Mouse (Mus musculus) heart, embryonic 12.5 days (tissue): Measurements from ENCODE around the gene Ubr4. TPM values are rescaled to one million over a fixed set of nuclear protein-coding genes. Genes with fewer than 3 reads are reported as not detected.

Experiments
- ATAC-seq: fragments of 200-750 bp; cut with Nextera tagmentation; 2 replicates; pipeline ENCODE4 v1.8.0; 2017; ENCODE audit warnings: moderate TSS enrichment, moderate library complexity; ENCODE audit not compliant: insufficient number of reproducible peaks, low FRiP score
- H3K27ac ChIP-seq: fragments of 300-500 bp; sonication (generic); 2 replicates; pipeline ENCODE4 v1.5.1; 2016; ENCODE audit warnings: mild to moderate bottlenecking, moderate library complexity; ENCODE audit not compliant: poor library complexity, severe bottlenecking
- H3K27me3 ChIP-seq: fragments of 300-500 bp; sonication (generic); replicated peaks from 2 replicates; pipeline ENCODE4 v1.6.1; 2016; ENCODE audit warnings: mild to moderate bottlenecking, moderate library complexity
- H3K36me3 ChIP-seq: fragments of 300-500 bp; sonication (generic); 2 replicates; pipeline ENCODE4 v1.6.1; 2016; ENCODE audit warnings: mild to moderate bottlenecking, moderate library complexity
- H3K4me1 ChIP-seq: fragments of 300-500 bp; sonication (generic); replicated peaks from 2 replicates; pipeline ENCODE4 v1.6.1; 2016; ENCODE audit warnings: mild to moderate bottlenecking
- H3K4me2 ChIP-seq: fragments of 300-500 bp; sonication (generic); 2 replicates; pipeline ENCODE4 v1.6.1; 2016; ENCODE audit warnings: mild to moderate bottlenecking, moderate library complexity
- H3K4me3 ChIP-seq: fragments of 300-500 bp; sonication (generic); 2 replicates; pipeline ENCODE4 v1.5.1; 2016; ENCODE audit warnings: mild to moderate bottlenecking
- H3K9ac ChIP-seq: fragments of 300-500 bp; sonication (generic); 2 replicates; pipeline ENCODE4 v1.6.1; 2016; ENCODE audit warnings: mild to moderate bottlenecking, moderate library complexity
- H3K9me3 ChIP-seq: fragments of 300-500 bp; sonication (generic); replicated peaks from 2 replicates; pipeline ENCODE4 v1.6.1; 2016; ENCODE audit warnings: mild to moderate bottlenecking, moderate library complexity
- WGBS: fragments of 180-500 bp; shearing (Covaris S2); methylation state at CpG from one replicate; pipeline ENCODE4 v1.1.7; 2016; 5-methylcytosine and 5-hydroxymethylcytosine counted together
- polyA plus RNA-seq: library from polyadenylated mRNA; unstranded; fragments of >200 nt; fragmentation: Nextera tagmentation; extraction: Ambion mirVana; gene quantifications from 2 replicates; pipeline ENCODE4 v1.2.1, GENCODE M21; 2016

Ubr4 gene
- polyA plus RNA-seq, 1 experiment from 2014 or later: 64.9 TPM

- peaks cover 77% of the 10 kb centered on the region for H3K36me3 ChIP-seq
- no peak overlapping the region for H3K4me3 ChIP-seq
- no peak overlapping the region for H3K9ac ChIP-seq
- H3K27ac ChIP-seq: no peak overlapping the region
- no peak overlapping the region for H3K4me2 ChIP-seq
- peaks cover 5% of the 10 kb centered on the region for H3K4me1 ChIP-seq
- no peaks in the 10 kb centered on the region for H3K27me3 ChIP-seq
- H3K9me3 ChIP-seq: no peaks in the 10 kb centered on the region
- WGBS: 92% methylated on average over 3 of the region's 3 CpGs
- no peak for ATAC-seq
Observed at GRCm38 (mm10) chr4:139357211-139357610, 4.8 kb downstream of the Ubr4 start.

- H3K27ac ChIP-seq: no peak overlapping the region
- H3K9me3 ChIP-seq: no peaks in the 10 kb centered on the region
- WGBS: 74% methylated on average over 11 of the region's 11 CpGs
- no peaks in the 10 kb centered on the region for H3K4me1 ChIP-seq
- H3K27me3 ChIP-seq: no peaks in the 10 kb centered on the region
- no peak for ATAC-seq
- H3K9ac ChIP-seq: no peak overlapping the region
- peaks cover 98% of the 10 kb centered on the region for H3K36me3 ChIP-seq
- H3K4me2 ChIP-seq: no peak overlapping the region
- no peak overlapping the region for H3K4me3 ChIP-seq
Observed at GRCm38 (mm10) chr4:139360761-139361548, 8.5 kb downstream of the Ubr4 start.

DNA sequence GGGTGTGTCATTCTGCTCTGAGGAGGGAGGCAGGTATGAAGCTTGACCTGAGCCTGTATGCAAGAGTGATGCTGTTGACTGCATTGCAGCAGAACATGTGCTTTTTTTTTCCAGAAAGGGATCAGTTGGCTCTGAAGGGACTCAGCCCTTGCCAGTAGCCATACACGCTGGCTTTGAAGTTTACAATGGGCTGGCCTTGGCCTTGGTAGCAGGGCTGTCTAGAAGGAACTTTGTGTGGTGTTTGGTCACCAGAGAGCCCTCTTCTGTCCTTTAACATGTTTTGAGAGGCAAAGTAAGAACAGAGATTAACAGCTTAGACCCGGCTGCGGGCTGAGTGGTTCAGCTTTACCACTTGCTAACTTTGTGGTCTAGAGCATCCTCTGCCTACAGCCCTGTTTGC, 14.9 kb downstream of the Ubr4 start:
- Histone ChIP-seq H3K4me1 (no peaks in the 10 kb centered on the region), H3K4me2 (no peak overlapping the region), H3K4me3 (no peak overlapping the region), H3K27ac (no peak overlapping the region), H3K9me3 (no peaks in the 10 kb centered on the region), H3K27me3 (no peaks in the 10 kb centered on the region), H3K36me3 (peaks cover 98% of the 10 kb centered on the region), H3K9ac (no peak overlapping the region)
- no peak for ATAC-seq
- WGBS: 93% methylated on average over 3 of the region's 3 CpGs

DNA sequence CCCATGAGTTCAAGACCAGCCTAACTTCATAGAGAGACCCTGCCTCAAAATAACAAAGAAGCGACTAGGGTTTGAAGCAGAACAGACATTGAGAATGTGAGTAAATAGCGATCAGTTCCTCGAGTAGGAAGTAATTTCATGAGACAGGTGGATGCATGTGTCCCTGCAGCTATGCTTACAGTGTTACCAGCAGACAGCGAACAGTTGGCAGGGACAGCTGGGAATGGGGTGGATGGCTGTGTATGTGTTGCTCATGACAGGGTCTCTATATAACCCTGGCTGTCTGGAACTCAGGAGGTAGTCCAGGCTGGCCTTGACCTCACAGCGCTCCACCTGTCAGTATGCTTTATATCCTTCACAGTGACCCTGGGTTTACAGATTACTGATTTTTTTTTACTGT, 15.6 kb downstream of the Ubr4 start:
- Histone ChIP-seq H3K4me2 (no peak overlapping the region), H3K36me3 (peaks cover 98% of the 10 kb centered on the region), H3K9me3 (no peaks in the 10 kb centered on the region), H3K27ac (no peak overlapping the region), H3K4me1 (no peaks in the 10 kb centered on the region), H3K9ac (no peak overlapping the region), H3K27me3 (no peaks in the 10 kb centered on the region), H3K4me3 (no peak overlapping the region)
- ATAC-seq: no peak
- 94% methylated on average over 5 of the region's 5 CpGs for WGBS

GRCm38 (mm10) chr4:139373130-139373529, 20.7 kb downstream of the Ubr4 start:
- H3K9ac ChIP-seq: no peak overlapping the region
- ATAC-seq: no peak
- no peaks in the 10 kb centered on the region for H3K4me1 ChIP-seq
- no peak overlapping the region for H3K27ac ChIP-seq
- no peaks in the 10 kb centered on the region for H3K9me3 ChIP-seq
- H3K36me3 ChIP-seq: peaks cover 91% of the 10 kb centered on the region
- no peaks in the 10 kb centered on the region for H3K27me3 ChIP-seq
- no peak overlapping the region for H3K4me3 ChIP-seq
- 89% methylated on average over 4 of the region's 4 CpGs for WGBS
- H3K4me2 ChIP-seq: no peak overlapping the region

DNA sequence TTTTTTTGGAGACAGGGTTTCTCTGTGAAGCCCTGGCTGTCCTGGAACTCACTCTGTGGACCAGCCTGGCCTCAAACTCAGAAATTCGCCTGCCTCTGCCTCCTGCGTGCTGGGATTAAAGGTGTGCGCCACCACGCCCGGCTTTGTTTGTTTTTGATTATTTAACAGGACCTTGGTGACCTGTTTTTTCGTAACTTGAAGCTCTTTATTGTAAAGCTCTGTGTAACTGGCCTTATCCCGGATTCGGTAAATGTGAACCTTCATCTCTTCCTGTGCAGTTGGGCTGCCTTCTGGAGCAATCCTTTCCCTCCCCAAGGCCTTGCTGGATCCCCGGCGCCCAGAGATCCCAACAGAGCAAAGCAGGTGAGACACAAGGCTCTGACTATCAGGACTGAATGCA, 21.1 kb downstream of the Ubr4 start:
- WGBS: 93% methylated on average over 10 of the region's 10 CpGs
- Histone ChIP-seq H3K27me3 (no peaks in the 10 kb centered on the region), H3K36me3 (peaks cover 87% of the 10 kb centered on the region), H3K4me2 (no peak overlapping the region), H3K9me3 (no peaks in the 10 kb centered on the region), H3K27ac (no peak overlapping the region), H3K4me1 (no peaks in the 10 kb centered on the region), H3K9ac (no peak overlapping the region), H3K4me3 (no peak overlapping the region)
- no peak for ATAC-seq

- H3K9me3 ChIP-seq: no peaks in the 10 kb centered on the region
- H3K4me3 ChIP-seq: peak overlapping the region; percentile 72
- no peak for ATAC-seq
- peak overlapping the region; percentile 83 for H3K27ac ChIP-seq
- peak overlapping the region; percentile 89 for H3K4me2 ChIP-seq
- WGBS: 8% methylated on average over 8 of the region's 8 CpGs
- H3K4me1 ChIP-seq: peaks cover 25% of the 10 kb centered on the region
- peak overlapping the region; percentile 89 for H3K9ac ChIP-seq
- peaks cover 27% of the 10 kb centered on the region for H3K36me3 ChIP-seq
- H3K27me3 ChIP-seq: no peaks in the 10 kb centered on the region
Observed at GRCm38 (mm10) chr4:139379719-139380118, 27.3 kb downstream of the Ubr4 start.

DNA sequence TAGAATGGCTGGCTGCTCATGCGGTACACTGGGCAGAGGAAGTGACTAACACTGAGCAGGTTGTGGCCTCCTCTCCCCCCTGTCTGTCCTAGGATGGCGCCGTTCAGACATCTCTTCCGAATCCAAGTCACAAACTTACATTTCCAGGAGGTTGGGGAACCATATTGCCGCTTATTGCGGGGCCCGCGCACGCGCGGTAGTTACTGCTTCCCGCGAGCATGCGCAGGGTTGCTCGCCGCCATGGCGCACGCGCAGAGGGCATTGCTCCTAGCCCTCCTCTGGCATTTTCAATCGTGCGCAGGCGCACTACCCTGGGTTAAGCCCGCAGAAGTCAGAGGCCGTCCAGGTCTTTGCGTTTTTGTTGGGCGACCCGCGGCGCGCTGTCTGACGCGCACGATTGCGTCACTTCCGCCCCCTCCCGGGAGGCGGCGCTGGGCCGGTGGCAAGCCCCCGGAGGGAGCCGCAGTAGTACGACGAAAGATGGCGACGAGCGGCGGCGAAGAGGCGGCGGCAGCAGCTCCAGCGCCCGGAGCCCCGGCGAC, 27.9 kb downstream of the Ubr4 start:
- Histone ChIP-seq H3K27me3 (no peaks in the 10 kb centered on the region), H3K4me3 (peak overlapping the region; percentile 72), H3K9ac (peak overlapping the region; percentile 89), H3K4me2 (peak overlapping the region; percentile 89), H3K4me1 (peaks cover 25% of the 10 kb centered on the region), H3K27ac (peak overlapping the region; percentile 83), H3K36me3 (peaks cover 22% of the 10 kb centered on the region), H3K9me3 (no peaks in the 10 kb centered on the region)
- peak; percentile 96 for ATAC-seq
- under 1% methylated on average over 54 of the region's 54 CpGs for WGBS

GRCm38 (mm10) chr4:139380775-139381451, 28.5 kb downstream of the Ubr4 start:
- Histone ChIP-seq H3K4me2 (peak overlapping the region; percentile 89), H3K27ac (peak overlapping the region; percentile 76), H3K9me3 (no peaks in the 10 kb centered on the region), H3K9ac (peak overlapping the region; percentile 85), H3K4me3 (peak overlapping the region; percentile 72), H3K27me3 (no peaks in the 10 kb centered on the region), H3K4me1 (peaks cover 30% of the 10 kb centered on the region), H3K36me3 (peaks cover 16% of the 10 kb centered on the region)
- ATAC-seq: peak; percentile 80
- 4% methylated on average over 33 of the region's 44 CpGs for WGBS

GRCm38 (mm10) chr4:139381452-139381845, 29.0 kb downstream of the Ubr4 start:
- Histone ChIP-seq H3K27ac (peak overlapping the region; percentile 76), H3K27me3 (no peaks in the 10 kb centered on the region), H3K4me1 (peaks cover 34% of the 10 kb centered on the region), H3K36me3 (peaks cover 12% of the 10 kb centered on the region), H3K4me3 (peak overlapping the region; percentile 72), H3K4me2 (peak overlapping the region; percentile 89), H3K9ac (peak overlapping the region; percentile 85), H3K9me3 (no peaks in the 10 kb centered on the region)
- ATAC-seq: no peak
- WGBS: 37% methylated on average over 4 of the region's 4 CpGs

- H3K36me3 ChIP-seq: peaks cover 8% of the 10 kb centered on the region; the same call in 1 of the 2 replicates
- no peak overlapping the region for H3K27ac ChIP-seq
- no peaks in the 10 kb centered on the region for H3K27me3 ChIP-seq
- H3K9me3 ChIP-seq: no peaks in the 10 kb centered on the region
- peak overlapping the region; percentile 21; the same call in 1 of the 2 replicates for H3K4me3 ChIP-seq
- H3K9ac ChIP-seq: peak overlapping the region; percentile 50
- no peak for ATAC-seq
- 64% methylated on average over 7 of the region's 7 CpGs for WGBS
- peaks cover 42% of the 10 kb centered on the region for H3K4me1 ChIP-seq
- H3K4me2 ChIP-seq: peak overlapping the region; percentile 53
Observed at GRCm38 (mm10) chr4:139382231-139382630, 29.8 kb downstream of the Ubr4 start.
